Mouse (Mus musculus) midbrain, embryonic 15.5 days (tissue): ENCODE data around the gene Gstt3. TPM values are rescaled to one million over a fixed set of nuclear protein-coding genes. Genes with fewer than 3 reads are reported as not detected.
"Not testable (repeated sequence)": the region's sequence is repeated elsewhere in the genome, so short reads cannot be mapped to it uniquely, and the experiment has no call there.

Source experiments
- ATAC-seq: fragments of 200-750 bp; cut with Nextera tagmentation; replicated peaks from 2 replicates; pipeline ENCODE4 v1.8.0; 2017; ENCODE audit warnings: moderate TSS enrichment
- H3K27ac ChIP-seq: fragments of 300-500 bp; sonication (generic); 2 replicates; pipeline ENCODE4 v1.5.1; 2015; ENCODE audit warnings: mild to moderate bottlenecking, inconsistent platforms
- H3K27me3 ChIP-seq: fragments of 300-500 bp; sonication (generic); replicated peaks from 2 replicates; pipeline ENCODE4 v1.6.1; 2015; ENCODE audit warnings: inconsistent platforms
- H3K36me3 ChIP-seq: fragments of 300-500 bp; sonication (generic); replicated peaks from 2 replicates; pipeline ENCODE4 v1.6.1; 2015; ENCODE audit warnings: inconsistent platforms
- H3K4me1 ChIP-seq: fragments of 300-500 bp; sonication (generic); 2 replicates; pipeline ENCODE4 v1.6.1; 2015; ENCODE audit warnings: inconsistent platforms
- H3K4me2 ChIP-seq: fragments of 300-500 bp; sonication (generic); 2 replicates; pipeline ENCODE4 v1.6.1; 2015; ENCODE audit warnings: inconsistent platforms, mild to moderate bottlenecking, moderate library complexity
- H3K4me3 ChIP-seq: fragments of 300-500 bp; sonication (generic); 2 replicates; pipeline ENCODE4 v1.5.1; 2015; ENCODE audit warnings: mild to moderate bottlenecking, inconsistent platforms
- H3K9ac ChIP-seq: fragments of 300-500 bp; sonication (generic); 2 replicates; pipeline ENCODE4 v1.6.1; 2015; ENCODE audit warnings: mild to moderate bottlenecking, inconsistent platforms
- H3K9me3 ChIP-seq: fragments of 300-500 bp; sonication (generic); 2 replicates; pipeline ENCODE4 v1.6.1; 2016; ENCODE audit warnings: inconsistent platforms
- WGBS: fragments of 180-500 bp; shearing (Covaris S2); methylation state at CpG from one replicate; pipeline ENCODE4 v1.1.7; 2015; ENCODE audit warnings: mixed read lengths; 5-methylcytosine and 5-hydroxymethylcytosine counted together
- polyA plus RNA-seq: library from polyadenylated mRNA; unstranded; fragments of >200 nt; fragmentation: Nextera tagmentation; extraction: Ambion mirVana; gene quantifications from 2 replicates; pipeline ENCODE4 v1.2.1, GENCODE M21; 2015

Gstt3 gene
- polyA plus RNA-seq, 1 experiment from 2014 or later, result 1.6 TPM

GRCm38 (mm10) chr10:75774102-75774501 is 7.1 kb downstream of the Gstt3 start:
- no peak overlapping the region for H3K4me3 ChIP-seq
- H3K36me3 ChIP-seq, result no peaks in the 10 kb centered on the region
- H3K9ac ChIP-seq, result no peak overlapping the region
- WGBS, result 93% methylated on average over 5 of the region's 5 CpGs
- H3K4me1 ChIP-seq, result peaks cover 8% of the 10 kb centered on the region
- no peaks in the 10 kb centered on the region for H3K9me3 ChIP-seq
- H3K4me2 ChIP-seq, result no peak overlapping the region
- H3K27me3 ChIP-seq, result peaks cover 3% of the 10 kb centered on the region
- ATAC-seq, result no peak
- no peak overlapping the region for H3K27ac ChIP-seq

- WGBS, result under 1% methylated on average over 46 of the region's 47 CpGs
- H3K27ac ChIP-seq, result peak within 1 kb of the TSS; percentile 33; the same call in 1 of the 2 replicates
- H3K4me1 ChIP-seq, result peaks cover 8% of the 10 kb centered on the region
- H3K4me2 ChIP-seq, result peak within 1 kb of the TSS; percentile 93
- H3K4me3 ChIP-seq, result peak within 1 kb of the TSS; percentile 55
- ATAC-seq, result peak; percentile 97
- no peaks in the 10 kb centered on the region for H3K9me3 ChIP-seq
- H3K36me3 ChIP-seq, result no peaks in the 10 kb centered on the region
- peak within 1 kb of the TSS; percentile 53 for H3K9ac ChIP-seq
- peaks cover 2% of the 10 kb centered on the region; the same call in 1 of the 2 replicates for H3K27me3 ChIP-seq
These were observed 8.2 kb downstream of the Gstt3 start, which contains the start of gene Ddt for GRCm38 (mm10) chr10:75772795-75773664. Gene Ddt, minus strand, starts transcription at chr10:75773414.

GRCm38 (mm10) chr10:75767756-75768155 is 13.5 kb downstream of the Gstt3 start:
- peaks cover 18% of the 10 kb centered on the region for H3K4me1 ChIP-seq
- H3K27me3 ChIP-seq, H3K4me2 ChIP-seq, H3K27ac ChIP-seq, H3K4me3 ChIP-seq, H3K36me3 ChIP-seq, ATAC-seq, H3K9ac ChIP-seq, H3K9me3 ChIP-seq: not testable (repeated sequence)
- WGBS, result 30% methylated on average over 5 of the region's 5 CpGs

- no peaks in the 10 kb centered on the region for H3K27me3 ChIP-seq
- 89% methylated on average over 6 of the region's 6 CpGs for WGBS
- ATAC-seq, result no peak
- no peak overlapping the region for H3K4me2 ChIP-seq
- no peaks in the 10 kb centered on the region for H3K9me3 ChIP-seq
- H3K4me1 ChIP-seq, result peaks cover 17% of the 10 kb centered on the region
- H3K9ac ChIP-seq, result no peak overlapping the region
- H3K4me3 ChIP-seq, result no peak overlapping the region
- H3K36me3 ChIP-seq, result no peaks in the 10 kb centered on the region
- no peak overlapping the region for H3K27ac ChIP-seq
These were observed 14.4 kb downstream of the Gstt3 start for GRCm38 (mm10) chr10:75766856-75767255.

- H3K4me3 ChIP-seq, result peak overlapping the region; percentile 76
- peaks cover 20% of the 10 kb centered on the region for H3K4me1 ChIP-seq
- no peaks in the 10 kb centered on the region for H3K9me3 ChIP-seq
- ATAC-seq, result peak; percentile 24
- no peaks in the 10 kb centered on the region for H3K36me3 ChIP-seq
- H3K27me3 ChIP-seq, result no peaks in the 10 kb centered on the region
- H3K4me2 ChIP-seq, result peak overlapping the region; percentile 81
- peak overlapping the region; percentile 21 for H3K9ac ChIP-seq
- peak overlapping the region; percentile 49 for H3K27ac ChIP-seq
- WGBS, result under 1% methylated on average over 27 of the region's 27 CpGs
These were observed 16.4 kb downstream of the Gstt3 start for GRCm38 (mm10) chr10:75764519-75765473.

GRCm38 (mm10) chr10:75763682-75764518 is 17.3 kb downstream of the Gstt3 start, which contains the start of gene Cabin1:
Gene Cabin1, minus strand, starts transcription at chr10:75764341.
- no peaks in the 10 kb centered on the region for H3K27me3 ChIP-seq
- H3K36me3 ChIP-seq, result no peaks in the 10 kb centered on the region
- H3K9me3 ChIP-seq, result no peaks in the 10 kb centered on the region
- peak within 1 kb of the TSS; percentile 79 for H3K27ac ChIP-seq
- under 1% methylated on average over 60 of the region's 61 CpGs for WGBS
- peak within 1 kb of the TSS; percentile 81 for H3K4me2 ChIP-seq
- H3K4me3 ChIP-seq, result peak within 1 kb of the TSS; percentile 76
- ATAC-seq, result peak; percentile 99
- H3K4me1 ChIP-seq, result peaks cover 20% of the 10 kb centered on the region
- H3K9ac ChIP-seq, result peak within 1 kb of the TSS; percentile 70

- 97% methylated on average over 3 of the region's 3 CpGs for WGBS
- H3K9me3 ChIP-seq, result no peaks in the 10 kb centered on the region
- ATAC-seq, result no peak
- H3K27me3 ChIP-seq, result no peaks in the 10 kb centered on the region
- H3K4me2 ChIP-seq, result peak overlapping the region; percentile 81
- H3K4me1 ChIP-seq, result peaks cover 20% of the 10 kb centered on the region
- H3K4me3 ChIP-seq, result peak overlapping the region; percentile 20; the same call in 1 of the 2 replicates
- H3K27ac ChIP-seq, result no peak overlapping the region
- no peak overlapping the region for H3K9ac ChIP-seq
- peaks cover 4% of the 10 kb centered on the region; the same call in 1 of the 2 replicates for H3K36me3 ChIP-seq
These were observed 18.8 kb downstream of the Gstt3 start for GRCm38 (mm10) chr10:75762413-75762812.

GRCm38 (mm10) chr10:75760311-75760710 is 20.9 kb downstream of the Gstt3 start:
- 99% methylated on average over 3 of the region's 3 CpGs for WGBS
- Histone ChIP-seq H3K27ac (no peak overlapping the region), H3K27me3 (no peaks in the 10 kb centered on the region)

GRCm38 (mm10) chr10:75756719-75757118 is 24.5 kb downstream of the Gstt3 start:
- H3K9ac ChIP-seq, result no peak overlapping the region
- H3K36me3 ChIP-seq, result peaks cover 31% of the 10 kb centered on the region
- H3K4me1 ChIP-seq, result peaks cover 2% of the 10 kb centered on the region; the same call in 1 of the 2 replicates
- H3K27me3 ChIP-seq, result no peaks in the 10 kb centered on the region
- H3K9me3 ChIP-seq, result no peaks in the 10 kb centered on the region
- H3K4me2 ChIP-seq, result no peak overlapping the region
- no peak for ATAC-seq
- no peak overlapping the region for H3K4me3 ChIP-seq
- WGBS, result 95% methylated on average over 11 of the region's 11 CpGs
- no peak overlapping the region for H3K27ac ChIP-seq

More at GRCm38 (mm10) chr10:75760311-75760710, 20.9 kb downstream of the Gstt3 start:
- H3K4me2 ChIP-seq, result no peak overlapping the region
- H3K9me3 ChIP-seq, result no peaks in the 10 kb centered on the region
- H3K4me1 ChIP-seq, result peaks cover 20% of the 10 kb centered on the region
- no peak overlapping the region for H3K4me3 ChIP-seq
- H3K9ac ChIP-seq, result no peak overlapping the region
- no peak for ATAC-seq
- H3K36me3 ChIP-seq, result peaks cover 4% of the 10 kb centered on the region; the same call in 1 of the 2 replicates

GRCm38 (mm10) chr10:75744017-75744416 is 37.2 kb downstream of the Gstt3 start:
- Histone ChIP-seq H3K9me3 (no peaks in the 10 kb centered on the region), H3K4me3 (no peak overlapping the region), H3K27me3 (no peaks in the 10 kb centered on the region), H3K27ac (0 out of 2 replicates have a peak overlapping the region, but pooled peaks have one; percentile 44), H3K9ac (no peak overlapping the region), H3K4me1 (peaks cover 4% of the 10 kb centered on the region; the same call in 1 of the 2 replicates), H3K4me2 (no peak overlapping the region), H3K36me3 (peaks cover 53% of the 10 kb centered on the region)
- whole genome bisulfite sequencing, result 46% methylated on average over 3 of the region's 3 CpGs
- peak; percentile 94 for ATAC-seq

GRCm38 (mm10) chr10:75743369-75743768 is 37.8 kb downstream of the Gstt3 start:
- 92% methylated on average over 12 of the region's 12 CpGs for WGBS
- ATAC-seq, result no peak; the same call in 1 of the 2 replicates
- no peak overlapping the region for H3K9ac ChIP-seq
- peaks cover 4% of the 10 kb centered on the region; the same call in 1 of the 2 replicates for H3K4me1 ChIP-seq
- H3K27me3 ChIP-seq, result no peaks in the 10 kb centered on the region
- H3K4me2 ChIP-seq, result no peak overlapping the region
- no peaks in the 10 kb centered on the region for H3K9me3 ChIP-seq
- no peak overlapping the region for H3K4me3 ChIP-seq
- peaks cover 56% of the 10 kb centered on the region for H3K36me3 ChIP-seq
- H3K27ac ChIP-seq, result no peak overlapping the region
